Mouse (Mus musculus): ENCODE measurements at regions not wholly inside any gene's neighbourhood (a gene's known extent, or its start where the extent isn't known, plus 50 kb on each side); places are given as distances from the start of the nearest gene placed in this dataset.

GRCm38 (mm10) chr5:73758534-73758933 lies 107.4 kb downstream of the Spata18 start:
- H3K27me3 ChIP-seq (ENCODE audit: control insufficient read depth, insufficient read depth, low read length): no peaks in the 10 kb centered on the region
- no peak overlapping the region for H3K4me2 ChIP-seq (ENCODE audit: low read depth, low read length, severe bottlenecking)
- no peak overlapping the region for H3K9ac ChIP-seq (ENCODE audit: low read length)
- no peaks in the 10 kb centered on the region for H3K36me3 ChIP-seq (ENCODE audit: control insufficient read depth, insufficient read depth, low read length)
- no peak for ATAC-seq (replicated peaks; ENCODE audit: low FRiP score)
- DNase-seq (ENCODE audit: low spot score): no peak
- no peak overlapping the region for H3K27ac ChIP-seq (ENCODE audit: low read depth, low read length)
- H3K9me3 ChIP-seq (ENCODE audit: control insufficient read depth, low read length): no peaks in the 10 kb centered on the region
- 87% methylated on average over 6 of the region's 6 CpGs for WGBS
- H3K4me1 ChIP-seq (replicated peaks; ENCODE audit: control insufficient read depth, insufficient read depth, low read length): no peaks in the 10 kb centered on the region
- no peak overlapping the region for H3K4me3 ChIP-seq (ENCODE audit: low read depth, low read length)

DNA sequence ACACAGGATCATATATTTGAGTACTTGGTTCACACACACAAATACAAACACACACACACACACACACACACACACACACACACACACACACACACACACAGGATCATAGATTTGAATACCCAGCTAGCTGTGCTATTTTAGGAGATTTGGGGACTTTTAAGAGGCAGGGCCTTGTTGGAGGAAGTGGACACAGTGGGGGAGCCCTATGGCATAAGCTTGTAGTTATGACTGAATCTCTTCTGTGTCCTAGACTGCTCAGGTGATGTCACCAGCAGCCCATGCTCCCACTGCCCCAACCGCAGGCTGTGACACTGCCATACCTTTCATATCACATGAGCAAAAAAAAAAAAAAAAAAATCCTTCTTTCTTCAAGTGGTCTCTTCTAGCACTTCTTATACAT lies 110.1 kb downstream of the Spata18 start:
- Histone ChIP-seq H3K9ac (ENCODE audit: low read length) (no peak overlapping the region), H3K36me3 (ENCODE audit: control insufficient read depth, insufficient read depth, low read length) (no peaks in the 10 kb centered on the region), H3K27me3 (ENCODE audit: control insufficient read depth, insufficient read depth, low read length) (no peaks in the 10 kb centered on the region), H3K9me3 (ENCODE audit: control insufficient read depth, low read length) (no peaks in the 10 kb centered on the region), H3K4me2 (ENCODE audit: low read depth, low read length, severe bottlenecking) (no peak overlapping the region), H3K27ac (ENCODE audit: low read depth, low read length) (no peak overlapping the region), H3K4me3 (ENCODE audit: low read depth, low read length) (no peak overlapping the region), H3K4me1 (replicated peaks; ENCODE audit: control insufficient read depth, insufficient read depth, low read length) (no peaks in the 10 kb centered on the region)
- 94% methylated on average over 1 of the region's 1 CpGs for WGBS
- no peak for DNase-seq (ENCODE audit: low spot score)
- no peak for ATAC-seq (replicated peaks; ENCODE audit: low FRiP score)

DNA sequence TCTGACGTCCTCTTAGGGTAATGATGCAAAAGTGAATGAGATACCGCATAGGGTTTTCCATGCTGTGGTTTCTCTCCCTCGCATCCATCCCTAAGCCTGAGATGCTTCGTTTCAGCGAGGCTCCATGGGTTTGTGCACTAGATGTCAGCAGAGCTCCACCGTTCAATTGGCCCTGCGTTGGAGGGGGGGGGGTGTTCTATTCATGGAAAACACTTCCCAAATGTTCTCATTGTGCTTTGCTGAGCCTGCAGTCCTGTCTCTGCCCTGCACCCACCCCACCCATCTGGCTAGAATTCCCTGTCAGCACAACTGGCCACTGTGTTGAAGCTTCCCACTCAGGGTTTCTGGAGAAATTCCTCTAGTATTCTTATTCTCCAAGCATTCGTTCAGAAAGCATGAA lies 110.5 kb downstream of the Spata18 start:
- Histone ChIP-seq H3K9ac (ENCODE audit: low read length) (no peak overlapping the region), H3K4me1 (replicated peaks; ENCODE audit: control insufficient read depth, insufficient read depth, low read length) (no peaks in the 10 kb centered on the region), H3K4me2 (ENCODE audit: low read depth, low read length, severe bottlenecking) (no peak overlapping the region), H3K4me3 (ENCODE audit: low read depth, low read length) (no peak overlapping the region), H3K9me3 (ENCODE audit: control insufficient read depth, low read length) (no peaks in the 10 kb centered on the region), H3K36me3 (ENCODE audit: control insufficient read depth, insufficient read depth, low read length) (no peaks in the 10 kb centered on the region), H3K27ac (ENCODE audit: low read depth, low read length) (no peak overlapping the region), H3K27me3 (ENCODE audit: control insufficient read depth, insufficient read depth, low read length) (no peaks in the 10 kb centered on the region)
- 0 out of 2 replicates have a peak, but pooled peaks have one; percentile 27 for ATAC-seq (replicated peaks; ENCODE audit: low FRiP score)
- peak; percentile 71 for DNase-seq (ENCODE audit: low spot score)
- 18% methylated on average over 8 of the region's 8 CpGs for WGBS

GRCm38 (mm10) chr5:73764226-73764625 lies 113.0 kb downstream of the Spata18 start:
- H3K4me2 ChIP-seq (ENCODE audit: low read depth, low read length, severe bottlenecking): no peak overlapping the region
- 72% methylated on average over 1 of the region's 1 CpGs for WGBS
- no peaks in the 10 kb centered on the region for H3K4me1 ChIP-seq (replicated peaks; ENCODE audit: control insufficient read depth, insufficient read depth, low read length)
- no peak overlapping the region for H3K27ac ChIP-seq (ENCODE audit: low read depth, low read length)
- H3K27me3 ChIP-seq (ENCODE audit: control insufficient read depth, insufficient read depth, low read length): no peaks in the 10 kb centered on the region
- DNase-seq (ENCODE audit: low spot score): no peak
- no peaks in the 10 kb centered on the region for H3K9me3 ChIP-seq (ENCODE audit: control insufficient read depth, low read length)
- no peak for ATAC-seq (replicated peaks; ENCODE audit: low FRiP score)
- H3K4me3 ChIP-seq (ENCODE audit: low read depth, low read length): no peak overlapping the region
- no peaks in the 10 kb centered on the region for H3K36me3 ChIP-seq (ENCODE audit: control insufficient read depth, insufficient read depth, low read length)
- no peak overlapping the region for H3K9ac ChIP-seq (ENCODE audit: low read length)

GRCm38 (mm10) chr5:73765466-73765865 lies 114.3 kb downstream of the Spata18 start:
- Histone ChIP-seq H3K27ac (ENCODE audit: low read depth, low read length) (no peak overlapping the region), H3K4me2 (ENCODE audit: low read depth, low read length, severe bottlenecking) (no peak overlapping the region), H3K36me3 (ENCODE audit: control insufficient read depth, insufficient read depth, low read length) (no peaks in the 10 kb centered on the region), H3K4me3 (ENCODE audit: low read depth, low read length) (no peak overlapping the region), H3K27me3 (ENCODE audit: control insufficient read depth, insufficient read depth, low read length) (no peaks in the 10 kb centered on the region), H3K4me1 (replicated peaks; ENCODE audit: control insufficient read depth, insufficient read depth, low read length) (no peaks in the 10 kb centered on the region), H3K9ac (ENCODE audit: low read length) (no peak overlapping the region), H3K9me3 (ENCODE audit: control insufficient read depth, low read length) (no peaks in the 10 kb centered on the region)
- WGBS: 94% methylated on average over 7 of the region's 7 CpGs
- DNase-seq (ENCODE audit: low spot score): no peak
- no peak for ATAC-seq (replicated peaks; ENCODE audit: low FRiP score)

- no peak overlapping the region for H3K9ac ChIP-seq (ENCODE audit: low read length)
- H3K4me1 ChIP-seq (replicated peaks; ENCODE audit: control insufficient read depth, insufficient read depth, low read length): no peaks in the 10 kb centered on the region
- ATAC-seq (replicated peaks; ENCODE audit: low FRiP score): no peak
- WGBS: 73% methylated on average over 3 of the region's 3 CpGs
- H3K4me2 ChIP-seq (ENCODE audit: low read depth, low read length, severe bottlenecking): no peak overlapping the region
- H3K9me3 ChIP-seq (ENCODE audit: control insufficient read depth, low read length): no peaks in the 10 kb centered on the region
- H3K36me3 ChIP-seq (ENCODE audit: control insufficient read depth, insufficient read depth, low read length): no peaks in the 10 kb centered on the region
- no peak overlapping the region for H3K4me3 ChIP-seq (ENCODE audit: low read depth, low read length)
- H3K27me3 ChIP-seq (ENCODE audit: control insufficient read depth, insufficient read depth, low read length): no peaks in the 10 kb centered on the region
- no peak for DNase-seq (ENCODE audit: low spot score)
- H3K27ac ChIP-seq (ENCODE audit: low read depth, low read length): no peak overlapping the region
These were observed 117.1 kb downstream of the Spata18 start for GRCm38 (mm10) chr5:73768253-73768652.

DNA sequence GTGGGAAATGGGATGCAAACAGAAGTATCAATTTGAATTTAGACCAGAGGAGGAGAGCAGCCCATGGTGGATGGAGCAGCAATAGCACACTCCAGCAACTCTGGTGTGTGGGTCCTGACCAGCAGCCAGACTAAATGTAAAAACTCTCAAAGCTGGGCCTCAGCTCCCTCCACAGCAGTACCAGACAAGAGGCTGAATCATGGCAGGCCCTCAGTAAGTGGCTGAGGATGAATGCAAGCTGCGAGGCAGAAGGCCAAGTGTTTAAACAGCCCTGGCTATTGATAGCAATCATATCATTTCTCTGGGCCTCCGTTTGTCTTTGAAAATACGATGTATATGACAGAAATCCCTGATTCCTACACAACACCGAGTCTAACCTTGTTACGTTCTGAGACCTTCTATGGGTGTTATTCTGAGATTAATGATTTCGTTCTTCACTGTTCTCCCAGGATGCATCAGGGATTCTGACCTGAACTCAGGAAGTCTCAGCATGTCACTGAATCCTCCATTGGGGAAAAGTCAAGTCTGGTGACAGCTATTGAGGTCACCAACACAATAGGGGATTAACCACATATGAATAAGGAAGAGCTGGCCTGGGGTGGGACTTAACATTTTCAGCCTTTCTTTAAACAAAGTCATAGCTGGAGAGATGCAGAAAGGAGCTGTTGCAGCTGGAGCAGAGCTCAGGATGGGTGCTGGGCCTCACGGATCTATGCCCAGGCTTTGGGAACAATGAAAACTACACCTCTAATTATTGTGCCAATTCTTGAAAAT lies 124.8 kb downstream of the Spata18 start:
- 65% methylated on average over 7 of the region's 7 CpGs for WGBS
- no peak overlapping the region for H3K9ac ChIP-seq (ENCODE audit: low read length)

DNA sequence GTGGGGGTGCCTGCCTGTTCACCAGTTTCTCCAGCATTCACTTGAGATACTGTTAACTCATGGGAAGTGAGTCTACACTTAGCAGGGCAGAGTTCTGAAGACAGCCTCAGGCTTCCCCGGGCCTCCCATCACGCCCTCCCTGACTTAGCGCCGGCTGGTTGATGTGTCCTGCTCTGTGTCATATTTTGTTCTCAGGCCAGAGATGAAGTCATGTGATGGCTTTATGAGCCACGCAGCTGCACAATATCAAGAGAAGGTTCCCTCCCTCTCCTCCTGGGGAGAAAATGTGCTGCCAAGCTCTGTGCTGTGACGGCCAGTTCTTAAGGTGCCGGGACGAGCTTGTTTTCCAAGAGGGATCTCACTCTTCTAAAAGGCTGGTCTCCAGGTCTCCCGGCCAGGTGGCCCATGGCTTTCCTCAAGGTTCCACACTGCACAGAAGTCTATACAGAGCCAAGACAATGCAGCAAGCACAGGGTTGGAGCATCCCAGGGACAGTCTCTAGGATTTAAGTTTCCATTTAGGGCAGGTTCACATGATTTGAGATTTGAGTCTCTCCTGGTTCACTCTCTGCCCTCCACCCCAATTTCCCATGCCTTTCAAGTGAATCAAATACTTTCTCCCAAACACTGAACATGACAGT lies 126.2 kb downstream of the Spata18 start:
- 93% methylated on average over 9 of the region's 9 CpGs for WGBS
- DNase-seq (ENCODE audit: low spot score) (no peak), ATAC-seq (replicated peaks; ENCODE audit: low FRiP score) (no peak)
- Histone ChIP-seq H3K36me3 (ENCODE audit: control insufficient read depth, insufficient read depth, low read length) (no peaks in the 10 kb centered on the region), H3K4me2 (ENCODE audit: low read depth, low read length, severe bottlenecking) (no peak overlapping the region), H3K9me3 (ENCODE audit: control insufficient read depth, low read length) (no peaks in the 10 kb centered on the region), H3K4me1 (replicated peaks; ENCODE audit: control insufficient read depth, insufficient read depth, low read length) (no peaks in the 10 kb centered on the region), H3K27me3 (ENCODE audit: control insufficient read depth, insufficient read depth, low read length) (no peaks in the 10 kb centered on the region), H3K4me3 (ENCODE audit: low read depth, low read length) (no peak overlapping the region), H3K9ac (ENCODE audit: low read length) (no peak overlapping the region), H3K27ac (ENCODE audit: low read depth, low read length) (no peak overlapping the region)

More for the DNA sequence above, 124.8 kb downstream of the Spata18 start:
- no peak for ATAC-seq (replicated peaks; ENCODE audit: low FRiP score)
- Histone ChIP-seq H3K4me2 (ENCODE audit: low read depth, low read length, severe bottlenecking) (no peak overlapping the region), H3K4me1 (replicated peaks; ENCODE audit: control insufficient read depth, insufficient read depth, low read length) (no peaks in the 10 kb centered on the region), H3K9me3 (ENCODE audit: control insufficient read depth, low read length) (no peaks in the 10 kb centered on the region), H3K27me3 (ENCODE audit: control insufficient read depth, insufficient read depth, low read length) (no peaks in the 10 kb centered on the region), H3K36me3 (ENCODE audit: control insufficient read depth, insufficient read depth, low read length) (no peaks in the 10 kb centered on the region), H3K4me3 (ENCODE audit: low read depth, low read length) (no peak overlapping the region), H3K27ac (ENCODE audit: low read depth, low read length) (no peak overlapping the region)
- no peak for DNase-seq (ENCODE audit: low spot score)
